Mouse (Mus musculus) limb, embryonic 14.5 days (tissue): Measurements from ENCODE around the gene Cradd. TPM values are rescaled to one million over a fixed set of nuclear protein-coding genes. Genes with fewer than 3 reads are reported as not detected.

ENCODE experiments used
- ATAC-seq: fragments of 200-750 bp; cut with Nextera tagmentation; 2 replicates; pipeline ENCODE4 v1.8.0; 2017; ENCODE audit warnings: low read depth, moderate number of reproducible peaks, moderate TSS enrichment; ENCODE audit not compliant: low FRiP score
- DNase-seq: peaks from one replicate; pipeline ENCODE4 v3.0.0-alpha.2; 2015; ENCODE audit warnings: low spot score
- H3K27ac ChIP-seq: fragments of 300-500 bp; sonication (generic); replicated peaks from 2 replicates; pipeline ENCODE4 v1.5.1; 2014; ENCODE audit warnings: low read depth, mild to moderate bottlenecking, low read length, moderate library complexity, mixed read lengths
- H3K27me3 ChIP-seq: fragments of 300-500 bp; sonication (generic); 2 replicates; pipeline ENCODE4 v1.6.1; 2014; ENCODE audit warnings: low read length, mixed read lengths; ENCODE audit not compliant: control insufficient read depth, insufficient read depth
- H3K36me3 ChIP-seq: fragments of 300-500 bp; sonication (generic); 2 replicates; pipeline ENCODE4 v1.6.1; 2014; ENCODE audit warnings: mild to moderate bottlenecking, low read length, moderate library complexity, mixed read lengths; ENCODE audit not compliant: control insufficient read depth, insufficient read depth
- H3K4me1 ChIP-seq: fragments of 300-500 bp; sonication (generic); 2 replicates; pipeline ENCODE4 v1.6.1; 2014; ENCODE audit warnings: antibody characterized with exemption, low read length, mixed read lengths; ENCODE audit not compliant: control insufficient read depth, insufficient read depth
- H3K4me2 ChIP-seq: fragments of 300-500 bp; sonication (generic); replicated peaks from 2 replicates; pipeline ENCODE4 v1.6.1; 2014; ENCODE audit warnings: low read depth, mild to moderate bottlenecking, low read length, moderate library complexity; ENCODE audit not compliant: severe bottlenecking
- H3K4me3 ChIP-seq: fragments of 300-500 bp; sonication (generic); replicated peaks from 2 replicates; pipeline ENCODE4 v1.5.1; 2014; ENCODE audit warnings: low read length
- H3K9ac ChIP-seq: fragments of 300-500 bp; sonication (generic); 2 replicates; pipeline ENCODE4 v1.6.1; 2014; ENCODE audit warnings: mild to moderate bottlenecking, low read depth, low read length, moderate library complexity; ENCODE audit not compliant: severe bottlenecking
- H3K9me3 ChIP-seq: fragments of 300-500 bp; sonication (generic); 2 replicates; pipeline ENCODE4 v1.6.1; 2016; ENCODE audit warnings: low read length; ENCODE audit not compliant: control insufficient read depth
- POLR2A ChIP-seq: fragments of 200-500 bp; IDR thresholded peaks from 2 replicates; pipeline ENCODE4 v1.8.0; 2012; ENCODE audit warnings: inconsistent platforms, mild to moderate bottlenecking, moderate library complexity, borderline replicate concordance; ENCODE audit not compliant: insufficient read depth, insufficient read length; ENCODE audit errors: extremely low read depth
- whole genome bisulfite sequencing: fragments of 180-500 bp; shearing (Covaris S2); extraction: QIAGEN DNeasy Blood & Tissue Kit; methylation state at CpG from one replicate; pipeline ENCODE4 v1.1.7; 2014; 5-methylcytosine and 5-hydroxymethylcytosine counted together
- polyA plus RNA-seq, 2 experiments: library from polyadenylated mRNA; depleted of rRNA in 1 of 2; stranded (reverse) in 1 of 2; unstranded in 1 of 2; fragments of >200 nt; fragmentation: Nextera tagmentation in 1 of 2; extraction: Ambion mirVana in 1 of 2; gene quantifications; 2 replicates each; pipeline versions ENCODE4 v1.2.1 to v1.2.3; 2012 to 2014

Cradd gene
- polyA plus RNA-seq, 2 experiments: 8.1 to 10.4 TPM

GRCm38 (mm10) chr10:95297690-95298104 is 26.2 kb downstream of the Cradd start:
- 77% methylated on average over 9 of the region's 9 CpGs for WGBS
- no peak for TF ChIP-seq POLR2A
- peaks cover 2% of the 10 kb centered on the region; the same call in 1 of the 2 replicates for H3K4me1 ChIP-seq
- DNase-seq (no peak), ATAC-seq (no peak)
- H3K36me3 ChIP-seq: no peaks in the 10 kb centered on the region
- H3K27me3 ChIP-seq: no peaks in the 10 kb centered on the region
- no peak overlapping the region for H3K4me3 ChIP-seq
- no peak overlapping the region for H3K4me2 ChIP-seq
- no peak overlapping the region for H3K27ac ChIP-seq
- H3K9me3 ChIP-seq: no peaks in the 10 kb centered on the region
- no peak overlapping the region for H3K9ac ChIP-seq

- Histone ChIP-seq H3K27me3 (no peaks in the 10 kb centered on the region), H3K9me3 (no peaks in the 10 kb centered on the region), H3K27ac (no peak overlapping the region), H3K4me3 (no peak overlapping the region), H3K4me1 (peaks cover 2% of the 10 kb centered on the region; the same call in 1 of the 2 replicates), H3K4me2 (no peak overlapping the region), H3K36me3 (no peaks in the 10 kb centered on the region), H3K9ac (no peak overlapping the region)
- no peak for DNase-seq
- TF ChIP-seq POLR2A: no peak
- no peak for ATAC-seq
- WGBS: 63% methylated on average over 11 of the region's 11 CpGs
Observed at GRCm38 (mm10) chr10:95297024-95297423, 26.9 kb downstream of the Cradd start.

- ATAC-seq: no peak
- Histone ChIP-seq H3K9ac (no peak overlapping the region), H3K27me3 (no peaks in the 10 kb centered on the region), H3K9me3 (no peaks in the 10 kb centered on the region), H3K36me3 (no peaks in the 10 kb centered on the region), H3K4me2 (no peak overlapping the region), H3K27ac (no peak overlapping the region), H3K4me1 (peaks cover 2% of the 10 kb centered on the region; the same call in 1 of the 2 replicates), H3K4me3 (no peak overlapping the region)
- no peak for TF ChIP-seq POLR2A
- 91% methylated on average over 8 of the region's 8 CpGs for WGBS
- DNase-seq: no peak
Observed at GRCm38 (mm10) chr10:95293261-95293660, 30.7 kb downstream of the Cradd start.

GRCm38 (mm10) chr10:95292269-95292668 is 31.7 kb downstream of the Cradd start:
- peaks cover 2% of the 10 kb centered on the region; the same call in 1 of the 2 replicates for H3K4me1 ChIP-seq
- 91% methylated on average over 5 of the region's 5 CpGs for WGBS
- ATAC-seq (no peak), DNase-seq (no peak)
- no peaks in the 10 kb centered on the region for H3K36me3 ChIP-seq
- no peak overlapping the region for H3K4me2 ChIP-seq
- no peak for TF ChIP-seq POLR2A
- H3K27me3 ChIP-seq: no peaks in the 10 kb centered on the region
- H3K27ac ChIP-seq: no peak overlapping the region
- H3K4me3 ChIP-seq: no peak overlapping the region
- no peak overlapping the region for H3K9ac ChIP-seq
- H3K9me3 ChIP-seq: no peaks in the 10 kb centered on the region

GRCm38 (mm10) chr10:95291133-95291876 is 32.6 kb downstream of the Cradd start:
- Histone ChIP-seq H3K27ac (no peak overlapping the region), H3K9me3 (no peaks in the 10 kb centered on the region), H3K36me3 (no peaks in the 10 kb centered on the region), H3K4me2 (no peak overlapping the region), H3K4me1 (no peaks in the 10 kb centered on the region), H3K9ac (no peak overlapping the region), H3K4me3 (no peak overlapping the region), H3K27me3 (no peaks in the 10 kb centered on the region)
- DNase-seq (no peak), ATAC-seq (no peak)
- WGBS: 80% methylated on average over 13 of the region's 13 CpGs
- no peak for TF ChIP-seq POLR2A
